Mouse (Mus musculus) gastrocnemius, postnatal 25 days (tissue): Measurements from ENCODE around the gene Cyb5r1. TPM values are rescaled to one million over a fixed set of nuclear protein-coding genes. Genes with fewer than 3 reads are reported as not detected.

ENCODE experiments used
- DNase-seq: peaks from one replicate; pipeline ENCODE4 v3.0.0; 2022
- total RNA-seq, 2 experiments: library from RNA; stranded (reverse); gene quantifications; 1 replicate in 1 of 2; 2 replicates in 1 of 2; pipeline ENCODE4 v1.2.3; 2021

Gene Cyb5r1
- total RNA-seq, 2 experiments from 2014 or later: 80.3 to 88.3 TPM

DNA sequence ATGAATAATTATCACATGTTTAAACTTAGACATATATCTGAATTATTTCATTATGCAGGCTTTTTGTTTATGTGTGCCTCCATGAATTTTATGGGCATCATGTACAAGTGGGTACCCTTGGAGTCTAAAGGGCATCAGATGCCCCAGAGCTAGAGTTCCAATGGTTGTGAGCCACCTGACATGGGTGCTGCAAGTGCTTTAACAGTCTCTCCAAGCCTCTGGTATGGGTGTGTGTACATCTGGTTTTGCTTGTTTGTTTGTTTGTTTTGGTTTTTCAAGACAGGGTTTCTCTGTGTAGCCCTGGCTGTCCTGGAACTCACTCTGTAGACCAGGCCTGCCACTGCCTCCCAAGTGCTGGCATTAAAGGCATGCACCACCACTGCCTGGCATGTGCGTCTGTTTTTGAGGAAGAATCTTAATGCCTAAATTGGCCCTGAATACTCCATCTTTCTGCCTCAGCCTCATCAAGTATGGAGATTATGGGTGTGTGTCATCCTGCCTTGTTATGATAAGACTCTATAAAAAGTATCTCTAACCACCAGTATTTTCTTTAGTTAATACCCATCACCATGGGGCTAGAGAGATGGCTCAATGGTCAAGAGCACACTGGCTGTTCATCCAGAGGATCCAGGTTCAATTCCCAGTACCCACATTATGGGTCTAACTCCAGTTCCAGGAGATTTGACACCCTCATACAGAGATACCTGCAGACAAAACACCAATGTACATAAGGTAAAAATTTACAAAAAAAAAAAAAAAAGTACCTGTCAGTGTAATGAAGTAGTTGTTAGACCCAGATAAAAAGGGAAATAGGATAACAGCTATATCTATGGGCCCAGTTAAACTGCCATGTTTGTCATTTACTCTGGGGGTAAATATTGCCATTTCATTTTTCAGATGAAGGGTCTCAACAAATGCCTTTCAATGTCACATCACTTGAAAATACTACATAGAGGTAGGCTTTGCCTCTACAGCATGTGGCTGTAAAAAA lies 55.2 kb downstream of the Cyb5r1 start:
- DNase-seq: no peak

Other genes starting within 250 kb of the Cyb5r1 start
- 1 to 10 TPM in 1 of 2 experiments, under 1 TPM in 1; 0.91 to 1.7 TPM for gene Chil1, start 223.4 kb upstream of the Cyb5r1 start, total RNA-seq
- 100 to 1,000 TPM; 335 to 488 TPM for gene Mybph, start 212.1 kb upstream of the Cyb5r1 start, total RNA-seq
- gene Adora1, start 170.1 kb upstream of the Cyb5r1 start, total RNA-seq: 1 to 10 TPM in 1 of 2 experiments, under 1 TPM in 1; 0.49 to 2.7 TPM
- gene Myog, start 115.6 kb upstream of the Cyb5r1 start, total RNA-seq: 10 to 100 TPM; 16.2 to 26.0 TPM
- 1 to 10 TPM in 1 of 2 experiments, under 1 TPM in 1; 0.97 to 1.0 TPM for gene Ppfia4, start 72.6 kb upstream of the Cyb5r1 start, total RNA-seq
- 10 to 100 TPM; 13.2 to 15.1 TPM for gene Tmem183a, start 43.6 kb upstream of the Cyb5r1 start, total RNA-seq
- gene 4933406M09Rik, start 19.6 kb upstream of the Cyb5r1 start, total RNA-seq: not detected
- gene Adipor1, start 9.8 kb downstream of the Cyb5r1 start, total RNA-seq: 100 to 1,000 TPM; 149 to 152 TPM
- gene Klhl12, start 50.0 kb downstream of the Cyb5r1 start, total RNA-seq: 10 to 100 TPM; 13.4 to 15.1 TPM
- 1 to 10 TPM; 5.7 to 6.6 TPM for gene Rabif, start 89.1 kb downstream of the Cyb5r1 start, total RNA-seq
- not detected for gene Mgat4e, start 144.1 kb downstream of the Cyb5r1 start, total RNA-seq
- 10 to 100 TPM; 11.3 to 11.7 TPM for gene Kdm5b, start 154.6 kb downstream of the Cyb5r1 start, total RNA-seq
- under 1 TPM in 1 of 2 experiments, not detected in 1; 0.05 TPM for gene Syt2, start 241.1 kb downstream of the Cyb5r1 start, total RNA-seq